Mouse (Mus musculus): ENCODE data around the gene Neurog1. TPM values are rescaled to one million over a fixed set of nuclear protein-coding genes. Genes with fewer than 3 reads are reported as not detected.

The Neurog1 gene
- polyA plus RNA-seq (2012; rRNA removed; ENCODE audit: low replicate concordance), result not detected in 2 replicates

DNA sequence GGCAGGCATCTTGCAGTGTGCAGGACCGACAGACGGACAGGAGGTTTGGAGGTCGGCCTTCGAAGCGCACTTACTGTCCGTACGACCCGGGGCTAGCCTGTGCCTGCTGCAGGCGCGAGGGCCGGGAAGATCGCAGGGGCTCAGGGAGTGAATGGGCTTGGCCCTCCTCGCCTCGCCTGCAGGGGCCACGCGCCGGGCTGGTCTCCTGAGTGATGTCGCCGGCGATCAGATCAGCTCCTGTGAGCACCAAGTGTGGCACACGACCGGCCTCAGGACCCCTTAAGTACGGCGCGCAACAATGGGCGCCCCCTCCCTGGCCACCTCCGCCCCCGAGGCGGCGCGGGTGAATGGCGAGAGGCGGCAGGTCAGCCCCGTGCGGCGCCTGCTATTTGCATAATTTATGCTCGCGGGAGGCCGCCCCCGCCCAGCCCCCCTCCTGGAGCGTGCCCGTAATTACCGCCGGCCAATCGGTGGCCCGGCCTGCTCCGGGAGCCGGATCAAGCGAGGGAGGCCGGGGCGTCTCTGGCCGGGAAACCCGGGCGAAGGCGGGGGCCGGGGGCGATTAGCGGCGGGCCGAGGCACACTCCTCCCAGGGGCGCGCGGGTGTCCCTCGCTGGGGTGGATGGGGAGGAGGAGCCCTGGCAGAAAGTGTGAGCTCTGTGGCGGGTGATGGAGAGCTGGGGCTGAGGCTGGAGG, at the start of gene Neurog1:
Gene Neurog1, minus strand, starts transcription at position 240 of the 696 bp plus-strand sequence.

DNA sequence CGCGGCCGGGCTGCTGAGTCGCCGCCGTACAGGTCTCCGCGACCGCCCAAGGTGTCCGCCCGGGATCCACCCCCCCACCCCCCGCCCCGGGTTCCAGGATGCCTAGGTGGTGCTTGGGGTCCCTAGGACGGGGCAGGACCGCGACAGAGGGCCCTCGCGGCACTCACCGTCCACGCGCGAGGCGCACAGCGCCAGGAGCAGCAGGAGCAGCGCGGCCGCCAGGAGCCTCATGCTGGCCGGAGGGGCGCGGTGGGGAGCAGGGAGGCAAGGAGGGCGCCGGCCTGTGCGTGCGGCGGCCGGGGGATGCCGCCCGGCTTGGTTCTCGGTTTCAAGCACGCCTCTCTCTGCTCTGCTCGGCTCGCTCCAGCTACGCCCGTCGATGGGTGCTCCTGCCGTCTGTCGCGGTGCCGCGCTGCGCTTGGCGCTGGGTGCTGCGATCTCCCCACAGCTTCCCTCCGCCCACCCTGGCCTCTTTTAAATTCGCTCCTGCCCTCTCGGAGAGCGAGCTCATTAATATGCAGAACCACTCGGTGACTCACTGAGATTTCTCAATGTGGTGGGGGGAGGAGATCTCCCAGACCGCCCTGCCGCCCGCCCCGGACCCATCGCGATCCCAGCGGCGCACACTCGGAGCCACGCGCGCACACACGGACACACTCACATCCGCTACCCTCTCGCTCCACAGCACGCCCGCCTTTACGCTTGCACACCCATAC, 44.1 kb upstream of the Neurog1 start, which contains the start of gene Cxcl14:
Gene Cxcl14, minus strand, starts transcription at position 609 of the 716 bp plus-strand sequence.

Other genes with a start within 250 kb of the Neurog1 start
- 57.3 and 138 TPM in 2 replicates for gene H2afy, start 115.8 kb downstream of the Neurog1 start, polyA plus RNA-seq (2012; rRNA removed; ENCODE audit: low replicate concordance)
- gene Tifab, start 73.3 kb downstream of the Neurog1 start, polyA plus RNA-seq (2012; rRNA removed; ENCODE audit: low replicate concordance), result 9.5 and 10.2 TPM in 2 replicates
- 96.7 and 173 TPM in 2 replicates for gene Cxcl14, start 44.4 kb upstream of the Neurog1 start, polyA plus RNA-seq (2012; rRNA removed; ENCODE audit: low replicate concordance)
- gene Gm3045, start 174.4 kb upstream of the Neurog1 start, polyA plus RNA-seq (2012; rRNA removed; ENCODE audit: low replicate concordance), result not detected in 2 replicates
- gene Slc25a48, start 186.2 kb upstream of the Neurog1 start, polyA plus RNA-seq (2012; rRNA removed; ENCODE audit: low replicate concordance), result 1.6 and 2.7 TPM in 2 replicates
- not detected in 2 replicates for gene Il9, start 230.1 kb upstream of the Neurog1 start, polyA plus RNA-seq (2012; rRNA removed; ENCODE audit: low replicate concordance)